ENCODE assay signal across 8 mouse cellular contexts in the genomic region with DNA sequence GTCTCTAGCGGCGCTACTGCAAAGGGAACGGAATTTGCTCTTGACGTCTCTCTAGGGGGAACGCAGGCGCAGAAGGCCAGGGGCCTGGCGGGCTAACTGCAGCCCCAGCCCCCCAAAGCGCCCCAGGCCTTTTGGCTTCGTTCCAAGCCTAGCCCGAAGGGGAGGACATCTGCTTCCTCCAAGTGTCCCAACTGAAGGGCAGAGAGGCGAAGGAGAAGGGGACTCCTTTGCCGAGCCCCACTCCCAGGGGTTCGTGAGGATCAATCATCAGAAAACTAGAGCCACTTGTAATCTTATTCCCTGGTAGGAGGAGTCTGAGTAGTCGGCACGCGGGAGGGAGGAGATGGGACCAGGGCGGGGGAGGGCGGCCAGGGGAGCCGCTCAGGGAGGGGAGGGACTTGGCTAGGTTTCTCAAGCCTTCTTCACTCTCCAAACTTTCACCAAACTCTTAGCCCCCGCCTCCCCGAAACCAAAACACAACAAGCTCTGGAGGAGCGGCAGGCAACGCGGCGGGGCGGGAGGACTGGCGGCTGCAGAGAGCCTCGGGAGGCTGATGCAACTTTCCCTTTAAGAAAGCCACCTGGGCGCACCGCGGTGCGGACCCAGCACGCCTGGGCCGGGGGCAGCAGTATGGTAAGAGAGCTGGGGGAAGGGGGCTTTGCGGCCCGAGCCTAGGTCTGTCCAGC. TPM values are rescaled to one million over a fixed set of nuclear protein-coding genes. Genes with fewer than 3 reads are reported as not detected.
A peak's percentile ranks its signal among the peaks of the same experiment; 100 is the strongest.
DNase-seq lines count a peak whose midpoint lies in the region; ATAC-seq and TF ChIP-seq lines count a peak whose summit lies in the region.

No protein-coding gene starts in this region.

- H3K36me3 ChIP-seq in forebrain, embryonic 15.5 days = no peaks in the 10 kb centered on the region

- peak overlapping the region; percentile 99 for H3K4me2 ChIP-seq in forebrain, embryonic 15.5 days (replicated peaks)

- peak overlapping the region; percentile 78 for H3K9ac ChIP-seq in forebrain, embryonic 15.5 days (replicated peaks)

- no peaks in the 10 kb centered on the region for H3K4me1 ChIP-seq in cerebellum, adult 2 months (ENCODE audit: control insufficient read depth, insufficient read depth, low read length)
- H3K4me1 ChIP-seq in forebrain, embryonic 15.5 days = peaks cover 15% of the 10 kb centered on the region

- peak; percentile 96 for DNase-seq in NIH3T3 (ENCODE audit: low read depth)
- DNase-seq in cerebellum, adult 2 months = peak; percentile 60 to 66
- peak; percentile 66 for DNase-seq in heart, postnatal 25 days (ENCODE audit: low spot score)
- DNase-seq in layer of hippocampus, postnatal 10 days (ENCODE audit: low spot score in 2 of 2) = peak; percentile 57 to 68
- DNase-seq in lung, postnatal 14 days = peak; percentile 78
- DNase-seq in retina, postnatal 1 day = peak; percentile 82
- peak; percentile 86 for DNase-seq in urinary bladder, postnatal 14 days (ENCODE audit: low spot score)

- TF ChIP-seq CTCF in cerebellum, adult 2 months (IDR thresholded peaks at IDR 0.05; ENCODE audit: borderline replicate concordance, insufficient read depth, low read depth, low read length) = no peak

- peak overlapping the region; percentile 63 for H3K27ac ChIP-seq in cerebellum, adult 2 months (ENCODE audit: insufficient read depth, low read length)
- peak overlapping the region; percentile 82 for H3K27ac ChIP-seq in forebrain, embryonic 15.5 days (replicated peaks)

- no peaks in the 10 kb centered on the region for H3K27me3 ChIP-seq in cerebellum, adult 2 months (ENCODE audit: control insufficient read depth, insufficient read depth, low read length)
- H3K27me3 ChIP-seq in forebrain, embryonic 15.5 days = no peaks in the 10 kb centered on the region

- 2% methylated on average over 36 of the region's 36 CpGs for WGBS in cerebellum, adult 2 months
- 2% methylated on average over 35 of the region's 36 CpGs for WGBS in forebrain, embryonic 15.5 days

- H3K9me3 ChIP-seq in forebrain, embryonic 15.5 days = no peaks in the 10 kb centered on the region

- ATAC-seq in forebrain, embryonic 15.5 days (replicated peaks) = peak; percentile 27

- intact Hi-C loops in heart, postnatal 25 days (cut with DNase I) = no loop called here

- no peak for TF ChIP-seq POLR2A in cerebellum, adult 2 months (IDR thresholded peaks at IDR 0.05; ENCODE audit: borderline replicate concordance, insufficient read depth, low read length)

- H3K4me3 ChIP-seq in cerebellum, adult 2 months (replicated peaks; ENCODE audit: insufficient read depth, low read depth, low read length) = peak overlapping the region; percentile 85
- peak overlapping the region; percentile 66 for H3K4me3 ChIP-seq in forebrain, embryonic 15.5 days

RNA-seq across cellular contexts. Expression of a gene that starts 0.7 kb away (rescaled TPM):
- 178 and 197 TPM in 2 replicates for polyA plus RNA-seq in cerebellum, adult 2 months (2012; rRNA removed)
- 9.0 and 11.3 TPM in 2 replicates for polyA plus RNA-seq in forebrain, embryonic 15.5 days (2015; fragmentation: Nextera tagmentation; extraction: Ambion mirVana)
- 1 to 10 TPM; 2.6 to 2.7 TPM for total RNA-seq in heart, postnatal 25 days (2021)
- total RNA-seq in layer of hippocampus, postnatal 10 days (2021) = 10 to 100 TPM; 33.5 to 33.7 TPM

RNA-seq across cellular contexts. Expression of a gene that starts 37.4 kb away (rescaled TPM):
- 1.8 and 3.4 TPM in 2 replicates for polyA plus RNA-seq in cerebellum, adult 2 months (2012; rRNA removed)
- 1.1 and 1.7 TPM in 2 replicates for polyA plus RNA-seq in forebrain, embryonic 15.5 days (2015; fragmentation: Nextera tagmentation; extraction: Ambion mirVana)
- total RNA-seq in heart, postnatal 25 days (2021) = under 1 TPM; 0.13 to 0.39 TPM
- total RNA-seq in layer of hippocampus, postnatal 10 days (2021) = 1 to 10 TPM; 1.8 to 2.0 TPM

RNA-seq across cellular contexts. Expression of a gene that starts 48.3 kb away (rescaled TPM):
- polyA plus RNA-seq in cerebellum, adult 2 months (2012; rRNA removed) = 41.0 and 42.0 TPM in 2 replicates
- 45.2 and 52.6 TPM in 2 replicates for polyA plus RNA-seq in forebrain, embryonic 15.5 days (2015; fragmentation: Nextera tagmentation; extraction: Ambion mirVana)
- 1 to 10 TPM; 4.5 to 5.2 TPM for total RNA-seq in heart, postnatal 25 days (2021)
- total RNA-seq in layer of hippocampus, postnatal 10 days (2021) = 100 to 1,000 TPM; 122 to 125 TPM

RNA-seq across cellular contexts. Expression of a gene that starts 52.1 kb away (rescaled TPM):
- polyA plus RNA-seq in cerebellum, adult 2 months (2012; rRNA removed) = 669 and 676 TPM in 2 replicates
- polyA plus RNA-seq in forebrain, embryonic 15.5 days (2015; fragmentation: Nextera tagmentation; extraction: Ambion mirVana) = 460 and 461 TPM in 2 replicates
- 100 to 1,000 TPM; 111 to 127 TPM for total RNA-seq in heart, postnatal 25 days (2021)
- 100 to 1,000 TPM; 386 to 393 TPM for total RNA-seq in layer of hippocampus, postnatal 10 days (2021)

RNA-seq across cellular contexts. Expression of a gene that starts 56.8 kb away (rescaled TPM):
- polyA plus RNA-seq in cerebellum, adult 2 months (2012; rRNA removed) = 16.6 and 18.0 TPM in 2 replicates
- polyA plus RNA-seq in forebrain, embryonic 15.5 days (2015; fragmentation: Nextera tagmentation; extraction: Ambion mirVana) = 26.8 and 29.4 TPM in 2 replicates
- 1 to 10 TPM; 3.2 to 4.4 TPM for total RNA-seq in heart, postnatal 25 days (2021)
- total RNA-seq in layer of hippocampus, postnatal 10 days (2021) = 10 to 100 TPM in 1 of 2 experiments, 1 to 10 TPM in 1; 9.6 to 10.6 TPM

Comparison
In these comparisons a context has a peak if more than half of its experiments do, and no peak if none do; other contexts are left out.
1. Peak in every context shown above with its lines: DNase-seq, ATAC-seq, H3K4me3 ChIP-seq and H3K27ac ChIP-seq.
2. RNA of a gene that starts 0.7 kb away (total RNA-seq): 33.5 to 33.7 TPM in layer of hippocampus, postnatal 10 days; 2.6 to 2.7 TPM in heart, postnatal 25 days; every median in the first group is over 4 times any median in the second.
3. RNA of a gene that starts 48.3 kb away (total RNA-seq): 122 to 125 TPM in layer of hippocampus, postnatal 10 days; 4.5 to 5.2 TPM in heart, postnatal 25 days; every median in the first group is over 10 times any median in the second.